Mouse (Mus musculus) layer of hippocampus, adult 8-10 months (tissue): ENCODE measurements around the gene Evx2. TPM values are rescaled to one million over a fixed set of nuclear protein-coding genes. Genes with fewer than 3 reads are reported as not detected.

ENCODE experiments used
- DNase-seq, 2 experiments: peaks; one replicate each; pipeline ENCODE4 v3.0.0; 2022; ENCODE audit warnings: low spot score in 2 of 2
- total RNA-seq, 4 experiments: library from RNA; stranded (reverse); gene quantifications; 2 replicates each; pipeline ENCODE4 v1.2.4; 2022

Gene Evx2
- not detected for total RNA-seq

DNA sequence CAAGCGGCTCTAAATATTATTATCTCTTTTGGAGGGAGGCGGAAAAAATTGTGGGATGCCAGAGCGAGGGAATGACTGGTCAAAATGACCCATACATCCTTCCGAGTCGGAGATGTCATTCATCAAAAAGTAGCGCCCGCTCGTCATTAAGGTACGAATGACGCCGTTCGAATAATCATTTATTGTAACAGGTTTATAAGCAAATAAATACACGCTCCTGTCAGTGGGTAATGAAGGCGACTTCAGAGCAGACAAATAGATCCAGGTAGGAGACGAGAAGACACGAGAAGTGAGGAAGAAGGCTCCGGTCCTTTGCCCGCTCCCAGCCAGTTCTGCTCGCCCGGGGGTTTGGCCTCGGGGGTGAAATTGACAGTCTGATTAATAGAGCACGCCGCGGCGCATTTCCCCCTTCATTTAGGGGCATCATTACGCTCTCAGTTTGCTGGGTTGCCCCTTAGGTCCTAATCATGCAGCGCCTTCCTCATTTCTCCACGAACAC lies at the start of gene Evx2:
TSS of gene Evx2 (minus strand) at position 51 of the 499 bp plus-strand sequence.
- DNase-seq, result no peak

DNA sequence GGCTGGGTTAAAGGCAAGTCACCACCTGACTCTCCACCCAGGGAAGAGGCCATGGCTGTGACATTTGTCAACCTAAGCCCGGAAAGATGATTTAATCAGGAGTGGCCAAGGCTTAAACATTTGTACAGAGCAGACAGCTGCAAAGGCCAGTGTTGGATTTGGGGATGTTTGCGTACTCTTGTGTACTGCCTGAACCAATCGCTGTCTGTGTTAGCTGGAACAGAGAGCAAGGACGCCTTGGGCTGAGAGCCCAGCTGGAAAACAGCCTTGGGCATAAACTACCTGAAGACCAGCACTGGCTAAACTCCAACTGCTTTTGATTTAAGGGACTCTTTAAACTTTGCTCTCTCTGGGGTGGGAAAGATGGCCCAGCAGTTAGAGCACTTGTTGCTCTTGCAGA lies 49.3 kb upstream of the Evx2 start:
- DNase-seq, result no peak

DNA sequence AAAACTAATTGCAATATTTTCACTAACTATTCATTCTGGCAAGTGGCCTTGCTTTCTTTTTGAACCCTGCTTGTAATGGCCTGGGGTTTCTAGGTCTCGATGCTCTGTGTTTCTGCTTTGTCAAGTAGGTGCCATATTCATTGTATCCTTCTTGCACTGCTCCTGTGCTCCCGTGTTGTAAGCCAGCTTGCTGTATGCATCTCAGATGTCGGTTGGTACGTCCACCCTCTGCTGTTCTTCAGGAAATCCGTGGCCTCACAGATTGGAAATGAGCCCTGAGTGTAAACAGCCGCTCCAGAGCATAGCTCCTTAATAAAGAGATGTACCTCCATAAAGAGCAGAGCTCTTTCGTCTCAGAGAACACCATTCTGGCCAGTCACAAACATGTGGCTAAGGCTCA lies 48.2 kb upstream of the Evx2 start:
- DNase-seq, result no peak

DNA sequence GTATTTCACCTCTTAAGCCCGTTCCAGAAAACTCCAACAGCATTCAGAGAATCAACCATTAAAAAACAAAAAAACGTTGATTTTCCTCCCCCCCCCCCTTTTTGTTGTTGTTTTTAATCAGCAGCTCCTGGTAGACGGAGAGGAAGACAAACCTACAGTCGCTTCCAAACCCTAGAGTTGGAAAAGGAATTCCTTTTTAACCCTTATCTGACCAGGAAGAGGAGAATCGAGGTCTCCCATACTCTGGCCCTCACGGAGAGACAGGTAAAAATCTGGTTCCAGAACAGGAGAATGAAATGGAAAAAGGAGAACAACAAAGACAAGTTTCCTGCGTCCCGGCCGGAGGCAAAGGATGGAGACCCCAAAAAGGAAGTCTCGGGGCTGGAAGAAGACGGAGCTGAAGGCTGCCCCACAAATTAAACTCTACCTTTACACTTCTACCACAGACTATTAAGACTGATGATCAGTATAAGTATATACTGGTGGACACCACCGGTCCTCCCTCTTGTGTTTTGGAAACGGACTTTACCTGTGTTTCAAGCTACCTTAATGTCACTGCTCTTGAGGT lies 47.1 kb upstream of the Evx2 start:
- no peak for DNase-seq

DNA sequence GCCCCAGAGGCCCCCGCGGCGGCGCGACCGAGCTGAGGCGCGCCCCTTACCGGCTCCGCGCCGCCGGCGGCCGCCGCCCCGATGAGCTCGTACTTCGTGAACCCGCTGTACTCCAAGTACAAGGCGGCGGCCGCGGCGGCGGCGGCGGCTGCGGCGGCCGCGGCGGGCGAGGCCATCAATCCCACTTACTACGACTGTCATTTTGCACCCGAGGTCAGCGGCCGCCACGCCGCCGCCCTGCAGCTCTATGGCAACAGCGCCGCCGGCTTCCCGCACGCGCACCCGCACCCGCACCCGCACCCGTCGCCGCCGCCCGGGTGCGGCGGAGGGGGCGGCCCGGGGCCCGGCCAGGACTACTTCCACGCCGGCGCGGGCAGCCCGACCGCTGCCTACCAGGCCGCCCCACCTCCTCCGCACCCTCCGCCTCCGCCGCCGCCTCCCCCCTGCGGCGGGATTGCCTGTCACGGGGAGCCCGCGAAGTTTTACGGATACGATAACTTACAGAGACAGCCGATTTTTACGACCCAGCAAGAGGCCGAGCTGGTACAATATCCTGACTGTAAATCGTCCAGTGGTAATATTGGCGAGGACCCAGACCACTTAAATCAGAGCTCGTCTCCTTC lies 46.2 kb upstream of the Evx2 start:
- DNase-seq, result no peak

DNA sequence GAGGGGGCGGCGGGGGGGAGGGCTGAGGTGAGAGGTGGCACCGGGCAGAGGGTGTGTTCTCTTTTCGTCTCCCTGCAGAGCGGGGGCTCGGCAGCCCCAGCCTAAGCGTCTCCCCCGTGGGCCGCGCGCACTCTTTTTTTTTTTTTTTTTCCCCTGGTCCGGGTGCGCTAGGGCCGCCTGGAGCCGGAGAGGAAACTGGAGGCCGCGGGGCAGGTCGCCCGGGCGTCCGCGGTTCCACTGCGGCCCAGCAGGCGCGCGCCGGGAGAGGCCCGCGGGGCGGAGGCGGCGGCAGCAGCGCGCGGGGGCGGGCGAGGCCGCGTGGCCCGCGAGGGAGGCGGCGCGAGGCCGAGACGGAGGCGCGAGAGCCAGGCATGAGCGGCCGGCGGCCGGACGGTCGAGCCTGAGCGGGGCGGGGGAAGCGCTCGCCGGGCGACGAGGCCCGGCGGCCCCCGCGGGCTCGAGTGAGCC lies 45.7 kb upstream of the Evx2 start:
- DNase-seq, result no peak

DNA sequence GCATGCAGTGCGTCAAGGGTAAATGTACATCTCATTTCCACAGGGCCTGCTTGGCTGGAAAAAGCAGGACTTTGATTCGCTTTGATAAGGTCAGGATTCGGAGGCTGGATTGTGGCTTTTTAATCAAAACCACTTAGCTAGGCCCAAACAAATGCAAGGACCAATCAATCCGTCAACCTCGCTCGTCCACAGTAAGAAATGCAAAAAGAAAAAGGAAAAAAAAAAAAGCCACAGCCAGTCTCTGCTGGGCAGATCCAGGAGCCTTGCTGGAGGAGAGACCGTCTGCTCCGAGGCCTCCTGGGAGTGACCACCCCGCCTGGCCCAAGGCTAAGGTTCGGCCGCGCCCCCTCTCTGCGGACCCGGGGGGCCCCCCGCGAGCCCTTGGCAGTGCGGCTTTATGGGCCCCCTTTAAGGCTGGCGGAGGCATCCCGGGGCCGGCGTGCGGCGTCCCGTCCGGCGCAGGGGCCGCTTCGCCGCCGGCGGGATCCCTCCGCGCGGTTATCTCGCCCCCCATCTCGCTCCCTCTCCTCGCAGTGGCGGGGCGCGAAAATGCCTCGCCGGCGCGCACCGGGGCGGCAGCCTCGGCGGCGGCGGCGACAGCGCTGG lies 45.1 kb upstream of the Evx2 start, which contains the start of gene Hoxd8:
TSS of gene Hoxd8 (plus strand) at position 223 of the 606 bp plus-strand sequence.
- no peak for DNase-seq

DNA sequence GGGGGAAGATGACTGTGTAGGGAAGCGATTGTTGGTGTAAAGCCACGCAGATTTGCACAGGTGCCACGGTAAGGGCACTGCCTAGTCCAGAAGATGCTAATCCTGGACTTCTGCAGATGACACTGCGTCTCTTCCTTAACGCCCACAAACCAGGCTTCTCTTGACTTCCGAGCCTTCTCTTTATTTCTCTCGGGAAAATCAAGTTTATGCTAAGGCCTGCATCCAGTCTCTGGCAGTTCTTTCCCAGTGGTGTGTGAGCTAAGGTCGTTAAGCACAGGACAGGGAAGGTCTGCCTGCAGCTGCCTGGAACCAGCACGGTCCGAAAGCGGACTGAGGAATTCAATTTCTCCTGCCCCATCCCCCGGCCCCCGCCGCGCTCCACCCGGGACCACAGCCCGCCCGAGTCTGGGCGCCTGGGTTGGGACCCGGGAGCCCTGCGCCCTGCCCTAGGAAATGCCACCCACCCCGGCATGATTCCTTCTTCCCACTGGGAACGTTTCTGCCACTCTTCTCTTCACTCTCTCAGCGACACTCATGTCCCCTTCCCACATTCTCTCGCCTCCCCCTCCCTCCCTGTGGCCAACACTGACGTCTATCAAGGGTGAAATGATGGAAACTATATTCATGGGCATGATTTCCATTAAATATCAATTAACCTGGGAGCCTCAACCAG lies 44.5 kb upstream of the Evx2 start:
- DNase-seq, result no peak

DNA sequence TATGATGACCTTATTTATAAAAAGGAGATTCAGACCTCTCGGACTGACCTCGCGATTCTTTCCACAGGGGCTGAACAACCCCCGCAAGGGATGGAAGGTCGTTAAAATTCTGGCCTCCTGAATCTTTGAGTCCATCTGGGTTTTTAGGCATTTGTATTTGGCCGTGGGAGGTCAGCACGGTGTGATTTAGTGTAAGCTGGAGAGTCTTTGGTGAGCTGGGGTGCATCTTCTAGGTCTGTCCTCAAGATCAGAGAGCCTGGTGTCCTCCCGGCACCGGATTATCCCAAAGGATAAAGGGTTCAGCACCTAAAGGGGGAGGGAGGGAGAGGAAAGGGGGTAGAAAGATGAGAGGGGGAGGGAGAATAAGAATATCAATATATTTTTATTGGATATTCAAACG lies 44.0 kb upstream of the Evx2 start:
- DNase-seq, result no peak

DNA sequence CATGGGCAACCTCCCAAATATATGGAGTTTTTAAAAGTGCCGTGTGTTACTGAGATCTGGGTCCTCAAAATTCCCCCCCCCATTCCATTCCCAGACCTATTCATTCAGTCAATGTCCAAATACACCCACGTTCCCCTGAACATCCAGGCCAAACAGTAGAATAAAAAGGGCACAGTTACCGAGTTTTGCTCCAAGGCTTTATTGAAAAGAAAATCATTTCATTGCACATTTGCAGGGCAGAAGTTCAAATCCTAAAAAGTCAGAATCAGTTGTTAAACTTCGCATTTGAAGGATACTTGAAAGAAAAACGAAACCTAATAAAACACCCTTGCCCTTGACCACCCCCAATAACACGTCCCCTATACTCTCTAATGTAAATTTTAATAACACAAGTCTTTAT lies 43.5 kb upstream of the Evx2 start:
- no peak for DNase-seq

DNA sequence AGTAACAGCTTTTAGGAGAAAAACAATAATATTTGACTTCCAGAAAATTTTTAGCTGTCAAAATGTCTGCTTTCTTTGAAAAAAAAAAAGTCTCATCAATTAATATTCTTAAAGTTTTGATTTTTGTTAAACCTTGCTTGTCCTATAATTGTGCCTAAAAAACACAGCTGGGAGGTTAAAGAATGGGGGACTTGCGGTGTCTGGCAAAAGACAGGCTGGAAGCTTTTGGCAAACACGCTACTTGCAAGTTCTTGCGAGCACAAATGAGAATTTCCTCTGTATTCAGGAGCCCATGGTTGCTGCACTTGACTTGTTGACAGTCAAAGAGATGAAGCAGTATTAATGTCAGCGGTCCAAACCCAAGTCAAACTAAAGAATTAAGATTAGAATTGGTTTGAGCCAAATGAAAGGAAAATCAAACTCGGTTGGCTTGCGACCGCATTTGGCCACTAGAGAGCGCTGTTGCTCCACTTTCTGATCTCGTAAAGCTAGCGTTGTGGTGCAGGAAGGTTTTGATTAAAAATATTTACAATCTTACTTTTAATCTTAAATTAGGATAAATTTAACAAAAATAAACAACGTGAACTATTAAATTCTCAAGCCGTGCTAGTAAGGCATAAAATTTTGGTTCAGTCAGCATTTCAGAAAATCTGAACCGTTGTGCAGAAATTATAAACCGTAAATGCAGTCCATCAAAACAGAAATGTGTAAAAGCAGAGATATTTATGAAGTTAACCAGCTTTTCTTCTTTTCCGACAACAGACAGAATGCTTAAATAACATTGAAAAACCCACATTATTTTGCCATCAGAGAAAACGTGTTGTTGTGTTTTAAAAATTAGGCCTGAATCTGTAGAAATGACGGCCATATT lies 42.8 kb upstream of the Evx2 start:
- DNase-seq, result peak; percentile 35 to 82

DNA sequence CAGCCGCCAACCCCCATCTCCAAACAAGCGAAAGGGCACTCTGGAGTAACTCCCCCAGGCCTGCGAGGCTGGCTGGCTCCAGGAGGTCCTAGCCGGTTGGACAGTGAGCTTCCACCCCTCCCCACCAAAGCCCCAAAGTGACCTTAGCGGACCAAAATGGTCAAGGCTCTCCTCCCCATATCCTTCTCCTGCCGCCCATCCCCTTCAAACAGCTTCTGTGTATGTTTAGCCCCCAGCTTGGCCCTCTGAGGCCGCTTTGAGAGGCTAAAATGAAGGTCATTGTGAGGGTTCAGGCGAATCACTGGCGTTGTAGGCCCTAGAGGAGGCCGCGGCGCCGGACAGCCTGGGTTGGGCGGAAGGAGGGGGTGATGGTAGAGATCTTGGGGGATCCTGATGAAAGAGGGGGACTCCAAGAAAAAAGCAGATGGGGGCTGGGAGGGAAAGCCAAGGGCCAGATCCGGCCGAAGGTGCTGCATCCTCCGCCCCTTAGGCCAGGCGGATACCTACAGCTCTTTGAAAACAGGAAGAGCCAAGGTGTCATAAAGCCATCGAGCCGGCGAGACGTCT lies 41.3 kb upstream of the Evx2 start:
- no peak for DNase-seq

DNA sequence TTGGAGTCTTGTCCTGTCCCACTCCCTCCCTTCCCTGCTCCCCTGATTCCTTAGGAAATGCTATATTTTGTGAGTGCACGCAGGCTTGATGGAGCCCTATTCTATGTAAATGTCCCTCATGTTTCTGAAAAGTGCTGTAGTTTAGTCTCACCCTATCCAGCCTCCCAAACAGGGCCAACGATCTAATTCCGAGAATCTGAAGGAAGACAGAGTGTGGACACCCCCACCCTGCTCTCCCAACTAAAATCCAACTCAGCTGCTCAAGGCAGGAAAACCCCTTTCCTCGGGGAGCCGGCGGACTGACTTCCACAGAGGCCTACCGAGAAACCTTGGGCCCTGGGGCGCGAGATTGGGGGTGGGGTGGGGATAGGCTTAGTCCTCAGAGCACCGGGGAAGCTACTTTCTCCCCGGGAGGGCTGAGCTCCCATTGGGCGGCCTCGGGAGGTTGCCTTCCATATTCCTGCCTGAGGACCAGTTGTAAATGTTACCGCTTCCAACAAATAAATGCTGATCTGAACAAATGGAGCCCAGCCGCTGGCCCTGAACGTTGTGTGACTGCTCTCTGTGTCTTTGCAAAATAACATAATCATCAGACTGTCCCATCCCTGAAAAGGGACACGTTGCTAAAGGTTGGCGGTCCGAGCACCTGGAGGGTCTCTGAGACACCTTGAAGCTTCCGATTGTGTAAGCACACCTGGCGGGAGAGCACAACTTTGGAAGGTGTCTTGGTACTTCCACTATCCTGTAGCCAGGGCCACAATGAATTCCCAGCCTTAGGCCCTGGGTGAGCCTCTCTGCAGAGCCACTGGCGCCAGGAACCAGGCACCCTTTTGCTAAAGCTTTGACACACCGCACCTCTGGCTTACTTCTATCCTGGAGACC lies 40.5 kb upstream of the Evx2 start:
- DNase-seq, result no peak

DNA sequence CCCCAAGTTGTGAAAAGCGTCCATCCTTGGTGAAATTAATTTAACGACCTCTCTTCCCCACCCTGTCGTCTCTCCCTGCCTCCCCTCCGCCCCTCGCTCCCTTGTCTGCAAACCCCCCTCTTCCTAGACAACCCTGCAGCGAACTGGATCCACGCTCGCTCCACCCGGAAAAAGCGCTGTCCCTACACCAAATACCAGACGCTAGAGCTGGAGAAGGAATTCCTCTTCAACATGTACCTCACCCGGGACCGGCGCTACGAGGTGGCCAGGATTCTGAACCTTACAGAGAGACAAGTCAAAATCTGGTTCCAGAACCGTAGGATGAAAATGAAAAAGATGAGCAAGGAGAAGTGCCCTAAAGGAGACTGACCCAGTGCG lies 39.7 kb upstream of the Evx2 start:
- DNase-seq, result no peak

DNA sequence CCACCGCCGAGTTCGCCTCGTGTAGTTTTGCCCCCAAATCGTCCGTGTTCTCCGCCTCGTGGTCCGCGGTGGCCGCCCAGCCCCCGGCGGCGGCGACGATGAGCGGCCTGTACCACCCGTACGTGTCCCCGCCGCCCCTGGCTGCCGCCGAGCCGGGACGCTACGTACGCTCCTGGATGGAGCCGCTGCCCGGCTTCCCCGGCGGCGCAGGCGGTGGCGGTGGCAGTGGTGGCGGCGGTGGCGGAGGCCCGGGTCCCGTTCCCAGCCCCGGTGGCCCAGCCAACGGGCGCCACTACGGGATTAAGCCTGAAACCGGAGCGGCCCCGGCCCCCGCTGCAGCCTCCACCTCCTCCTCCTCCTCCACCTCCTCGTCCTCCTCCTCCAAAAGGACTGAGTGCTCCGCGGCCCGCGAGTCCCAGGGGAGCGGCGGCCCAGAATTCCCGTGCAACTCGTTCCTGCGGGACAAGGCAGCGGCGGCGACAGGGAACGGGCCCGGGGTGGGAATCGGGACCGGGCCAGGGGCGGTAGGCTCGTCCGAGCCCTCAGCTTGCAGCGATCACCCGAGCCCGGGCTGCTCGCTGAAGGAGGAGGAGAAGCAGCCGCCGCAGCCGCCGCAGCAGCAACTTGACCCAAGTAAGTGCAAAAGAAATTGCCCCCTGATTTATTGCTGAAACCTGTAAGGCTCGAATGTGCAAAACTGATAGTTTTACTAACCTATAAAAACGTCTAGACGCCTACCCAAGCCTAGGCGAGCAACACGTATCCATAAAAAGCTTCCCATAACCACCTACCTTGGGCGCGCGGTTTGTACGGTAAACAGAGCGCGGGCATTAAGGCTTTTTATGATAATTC lies 39.1 kb upstream of the Evx2 start:
- DNase-seq, result no peak

DNA sequence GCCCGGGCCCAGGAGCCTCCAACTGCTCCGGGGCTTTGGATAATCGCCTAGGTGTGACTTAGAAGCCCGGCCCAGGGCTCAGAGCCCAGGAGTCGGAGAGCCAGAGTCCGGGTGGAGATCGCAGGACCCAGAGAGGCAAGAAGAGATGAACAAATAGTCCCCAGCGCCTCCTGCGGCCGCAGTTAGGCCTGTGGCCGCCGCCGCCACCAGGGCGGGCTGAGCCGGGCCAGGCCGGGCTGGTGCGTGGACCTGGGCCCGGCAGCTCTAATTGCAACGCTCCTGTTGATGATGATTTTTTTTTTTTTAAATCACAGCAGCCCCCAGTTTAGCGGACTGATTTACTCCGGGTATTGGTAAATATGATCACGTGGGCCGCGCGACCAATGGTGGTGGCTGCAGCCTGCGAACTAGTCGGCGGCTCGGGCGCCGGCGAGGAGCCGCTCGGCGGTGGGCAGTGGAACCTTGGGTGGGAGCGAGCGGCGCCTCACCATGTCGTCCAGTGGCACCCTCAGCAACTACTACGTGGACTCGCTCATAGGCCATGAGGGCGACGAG lies 38.3 kb upstream of the Evx2 start, which contains the start of gene Hoxd9:
TSS of gene Hoxd9 (plus strand) at position 161 of the 555 bp plus-strand sequence.
- DNase-seq, result no peak

DNA sequence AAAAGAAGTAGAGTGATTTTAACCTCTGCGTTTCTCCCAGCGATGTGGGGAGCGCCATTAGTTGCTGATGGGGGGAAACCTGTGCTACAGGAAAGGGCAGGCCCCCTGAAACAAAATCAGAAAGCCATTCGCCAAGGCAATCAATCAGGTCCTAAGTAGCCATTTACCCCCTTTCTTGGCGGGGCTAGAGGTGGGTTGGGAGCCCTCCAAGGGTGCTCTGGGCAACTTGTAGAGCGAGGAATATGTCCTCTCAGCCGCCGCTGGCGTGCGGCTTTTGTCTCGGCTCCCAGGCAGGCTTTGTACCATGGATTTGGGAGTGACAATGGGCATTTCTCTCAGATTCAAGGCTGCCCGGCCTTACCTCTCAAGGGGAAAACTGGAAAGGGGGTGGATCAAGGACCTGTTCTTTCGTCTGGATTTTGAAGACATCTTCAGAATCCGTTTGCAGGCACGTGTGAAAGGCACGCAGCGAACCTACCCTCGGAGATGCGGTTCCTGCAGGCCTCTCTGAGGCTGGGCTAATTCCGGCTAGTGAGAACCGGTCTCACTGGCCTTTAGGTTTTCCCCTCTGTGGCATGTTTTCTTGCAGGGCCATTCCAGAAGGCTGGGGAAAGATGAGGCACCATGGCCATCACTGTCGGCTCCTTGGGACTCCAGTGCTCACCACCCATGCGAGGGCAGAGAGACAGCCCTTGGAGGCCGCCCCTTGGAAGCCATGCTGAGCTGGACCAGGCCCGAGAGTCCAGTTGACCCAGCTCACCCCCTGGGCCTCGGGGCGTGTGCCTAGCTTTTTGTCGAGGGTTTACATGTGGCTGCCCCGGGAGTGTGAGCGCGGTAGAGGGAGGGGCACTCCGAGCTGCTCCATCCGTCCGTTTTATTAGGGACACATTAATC lies 37.3 kb upstream of the Evx2 start:
- no peak for DNase-seq
